Mouse (Mus musculus) erythroid progenitor cell, adult 5-6 weeks (primary cell): ENCODE data around the gene Hnrnpab. TPM values are rescaled to one million over a fixed set of nuclear protein-coding genes. Genes with fewer than 3 reads are reported as not detected.
"Not testable (repeated sequence)": the region's sequence is repeated elsewhere in the genome, so short reads cannot be mapped to it uniquely, and the experiment has no call there.

ENCODE experiments used
- ATAC-seq: replicated peaks from 2 replicates; pipeline ENCODE4 v1.8.0; 2016; ENCODE audit warnings: moderate number of reproducible peaks, mild to moderate bottlenecking, moderate TSS enrichment, inconsistent platforms; ENCODE audit not compliant: poor library complexity, low FRiP score, severe bottlenecking
- total RNA-seq, 2 experiments: library from RNA; stranded (forward) in 1 of 2; stranded (reverse) in 1 of 2; fragments of 150-400 nt in 1 of 2; fragments of 186-747, 209-891 nt in 1 of 2; gene quantifications; 2 replicates each; pipeline versions ENCODE4 v1.2.3 to v1.2.4; 2015 to 2017; ENCODE audit warnings: low replicate concordance in 2 of 2

The Hnrnpab gene
- total RNA-seq, 2 experiments from 2014 or later, result 265 to 505 TPM

DNA sequence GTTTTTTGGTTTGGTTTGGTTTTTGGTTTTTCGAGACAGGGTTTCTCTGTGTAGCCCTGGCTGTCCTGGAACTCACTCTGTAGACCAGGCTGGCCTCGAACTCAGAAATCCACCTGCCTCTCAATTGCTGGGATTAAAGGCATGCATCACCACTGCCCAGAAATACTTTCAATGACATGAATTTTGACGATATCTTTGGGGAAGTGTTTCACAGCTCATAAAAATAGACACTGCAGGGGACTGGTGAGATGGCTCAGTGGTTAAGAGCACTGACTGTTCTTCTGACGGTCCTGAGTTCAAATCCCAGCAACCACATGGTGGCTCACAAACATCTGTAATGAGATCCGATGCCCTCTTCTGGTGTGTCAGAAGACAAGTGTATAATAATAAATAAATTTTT lies 3.3 kb upstream of the Hnrnpab start:
- not testable (repeated sequence) for ATAC-seq

DNA sequence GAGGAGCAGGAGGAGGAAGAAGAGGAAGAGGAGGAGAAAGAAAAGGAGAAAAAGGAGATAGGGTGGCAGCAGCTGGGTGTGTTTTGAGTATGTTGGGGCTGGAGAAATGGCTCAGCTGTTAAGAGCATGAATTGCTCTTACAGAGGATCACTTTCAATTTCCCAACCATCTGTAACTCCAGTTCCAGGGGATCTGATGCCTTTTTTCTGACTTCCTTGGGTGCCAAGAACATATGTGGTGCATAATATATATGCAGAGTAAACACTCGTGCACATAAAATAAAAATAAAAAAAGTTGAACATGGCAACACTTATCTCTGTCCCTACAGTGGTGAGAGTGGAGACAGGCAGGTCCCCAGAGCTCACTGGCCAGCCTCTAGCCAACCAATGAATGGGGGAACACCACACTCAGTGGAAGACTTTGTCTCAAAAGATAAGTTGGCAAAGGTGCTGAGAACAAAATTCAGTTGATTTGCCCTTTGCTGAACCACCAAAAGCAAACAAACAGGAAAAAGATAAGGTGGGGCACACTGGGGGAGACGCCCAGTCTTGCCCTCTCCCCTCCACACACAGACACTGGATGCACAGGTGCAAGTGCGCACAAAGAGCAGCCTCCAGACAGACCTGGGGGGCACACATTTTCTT lies 2.7 kb upstream of the Hnrnpab start:
- peak; percentile 11; the same call in 1 of the 2 replicates for ATAC-seq

- peak; percentile 58 for ATAC-seq
These were observed 570 bp upstream of the Hnrnpab start for GRCm38 (mm10) chr11:51607096-51607738.

- peak; percentile 85 for ATAC-seq
These were observed 823 bp downstream of the Hnrnpab start for GRCm38 (mm10) chr11:51605602-51606446.

DNA sequence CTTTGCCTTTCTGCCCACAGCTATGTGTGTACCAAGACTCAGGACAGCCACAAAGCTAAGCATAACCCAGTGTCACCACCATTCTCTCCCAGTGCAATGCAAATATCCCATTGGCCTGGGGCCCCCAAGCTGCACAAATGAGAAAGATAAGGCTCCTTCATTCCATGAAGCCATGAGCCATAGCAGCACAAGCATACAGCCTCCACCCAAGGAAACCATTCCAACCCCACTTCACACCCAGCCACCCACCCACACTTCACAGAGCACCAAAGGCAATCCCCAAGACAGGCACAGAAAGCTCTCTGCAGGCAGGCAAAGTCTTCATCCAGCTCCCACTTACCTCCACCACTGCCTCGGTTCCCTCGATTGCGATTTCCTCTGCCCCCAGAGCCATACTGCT lies 4.4 kb downstream of the Hnrnpab start:
- ATAC-seq, result no peak

- ATAC-seq, result no peak
These were observed 9.1 kb downstream of the Hnrnpab start for GRCm38 (mm10) chr11:51597553-51597952.

DNA sequence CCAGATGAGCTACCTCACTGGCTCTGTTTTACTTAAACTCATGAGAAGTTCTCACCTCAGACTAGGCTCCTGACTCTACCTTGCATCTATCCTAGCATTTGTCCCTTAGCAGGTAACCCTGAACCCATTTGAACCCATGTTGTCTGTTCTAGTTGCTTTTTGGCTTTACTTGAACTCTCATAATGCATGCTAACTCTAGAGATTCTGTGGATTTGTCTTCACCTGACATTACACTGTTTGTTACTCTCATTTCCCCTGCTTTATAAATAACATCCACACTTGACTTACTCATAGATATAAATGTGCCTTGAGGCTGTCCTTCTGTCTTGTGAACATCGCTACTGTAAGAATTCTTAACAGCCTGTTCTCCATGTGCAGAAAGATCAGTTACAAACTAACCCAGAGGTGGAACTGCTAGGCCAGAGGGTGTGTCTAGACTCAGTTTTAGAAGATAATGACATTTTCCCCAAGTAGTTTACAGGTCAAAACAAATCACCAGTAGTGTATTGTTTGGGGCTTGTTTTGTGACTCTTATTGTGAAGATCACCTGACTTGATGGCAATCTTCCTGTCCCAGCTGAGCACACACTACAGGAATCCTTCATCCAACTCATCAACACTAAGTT lies 11.1 kb downstream of the Hnrnpab start:
- ATAC-seq, result no peak

- no peak for ATAC-seq
These were observed 11.8 kb downstream of the Hnrnpab start for GRCm38 (mm10) chr11:51594715-51595350.

DNA sequence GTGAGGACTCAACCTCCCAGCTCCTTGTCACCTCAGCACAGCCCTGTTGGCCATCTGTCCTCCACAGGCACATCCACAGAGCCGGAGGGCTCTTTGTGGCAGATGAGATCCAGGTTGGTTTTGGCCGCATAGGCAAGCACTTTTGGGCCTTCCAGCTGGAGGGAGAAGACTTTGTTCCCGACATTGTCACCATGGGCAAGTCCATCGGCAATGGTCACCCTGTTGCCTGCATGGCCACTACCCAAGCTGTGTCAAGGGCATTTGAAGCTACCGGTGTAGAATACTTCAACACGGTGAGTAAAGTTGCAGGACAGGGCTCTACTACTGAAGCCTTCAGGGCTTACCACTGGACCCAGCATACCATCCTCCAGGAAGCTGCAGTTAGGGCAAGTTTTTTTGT lies 12.8 kb downstream of the Hnrnpab start:
- ATAC-seq, result no peak

DNA sequence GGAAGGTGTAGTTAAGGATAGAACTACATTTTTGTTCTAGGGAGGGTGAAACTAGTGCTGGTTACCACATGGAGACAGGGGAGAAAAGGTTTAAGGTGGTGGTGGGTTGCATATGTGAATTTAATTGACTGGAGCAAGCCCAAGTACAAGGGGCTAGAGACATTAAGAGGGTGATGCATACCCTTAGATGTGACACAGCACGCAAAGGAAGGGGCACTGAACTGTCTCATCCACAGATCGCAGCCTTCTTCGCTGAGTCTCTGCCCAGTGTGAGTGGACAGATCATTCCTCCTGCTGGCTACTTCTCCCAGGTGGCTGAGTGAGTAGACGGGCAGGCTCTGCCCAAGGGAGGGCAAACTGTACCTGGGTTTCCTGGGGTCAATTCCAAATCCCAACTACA lies 13.3 kb downstream of the Hnrnpab start:
- ATAC-seq, result no peak

DNA sequence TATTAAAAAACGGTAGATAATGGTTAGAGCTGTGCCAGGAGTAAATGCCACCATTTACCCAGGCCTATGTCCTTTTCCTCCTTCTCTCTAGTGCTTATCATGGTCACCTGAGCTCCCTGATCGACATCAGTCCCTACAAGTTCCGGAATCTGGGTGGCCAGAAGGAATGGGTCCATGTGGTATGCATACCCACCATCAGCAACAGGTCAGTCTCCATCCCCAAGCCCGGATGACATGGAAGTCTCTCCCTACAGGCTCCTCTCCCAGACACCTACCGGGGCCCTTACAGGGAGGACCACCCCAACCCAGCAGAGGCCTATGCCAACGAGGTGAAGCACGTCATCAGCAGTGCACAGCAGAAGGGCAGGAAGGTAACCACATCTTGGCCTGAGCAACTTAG lies 14.7 kb downstream of the Hnrnpab start:
- no peak for ATAC-seq

DNA sequence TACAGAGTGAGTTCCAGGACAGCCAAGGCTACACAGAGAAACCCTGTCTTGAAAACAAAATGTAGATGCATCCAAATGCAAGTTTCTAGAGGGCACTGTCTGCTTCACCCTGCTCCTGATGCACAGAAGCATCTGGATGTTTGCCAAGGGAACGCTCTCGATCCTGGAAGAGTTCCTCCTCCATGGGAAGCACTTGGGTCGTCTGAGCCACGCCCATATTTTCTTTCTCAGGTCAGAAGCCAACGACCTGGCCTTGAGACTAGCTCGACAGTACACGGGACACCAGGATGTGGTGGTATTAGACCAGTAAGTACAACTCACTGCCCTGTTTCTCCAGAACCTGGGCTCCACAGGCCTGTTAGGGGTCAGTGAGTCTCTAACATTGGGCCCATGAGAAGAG lies 15.5 kb downstream of the Hnrnpab start:
- ATAC-seq, result no peak

- ATAC-seq, result no peak
These were observed 16.6 kb downstream of the Hnrnpab start for GRCm38 (mm10) chr11:51590002-51590401.

- no peak for ATAC-seq
These were observed 17.8 kb downstream of the Hnrnpab start for GRCm38 (mm10) chr11:51588833-51589232.

DNA sequence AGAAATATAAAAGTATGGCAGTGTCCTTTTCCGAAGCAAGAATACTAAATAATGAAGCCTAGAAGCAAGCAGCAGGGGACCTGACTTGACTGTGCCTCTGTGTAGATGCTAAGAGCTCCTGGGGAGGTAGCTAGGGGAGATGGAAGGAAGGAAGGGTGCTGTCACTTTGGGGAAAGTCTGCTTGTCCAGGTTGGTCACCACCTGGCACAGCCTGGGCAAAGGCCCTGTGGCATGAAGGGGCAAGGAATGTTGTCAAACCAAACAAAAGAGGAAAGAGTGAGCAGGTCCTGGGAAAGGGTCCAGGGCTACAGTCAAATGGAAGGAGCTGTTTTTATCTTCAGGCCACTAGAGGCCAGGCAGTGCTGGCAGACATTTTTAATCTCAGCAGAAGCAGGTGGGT lies 19.6 kb downstream of the Hnrnpab start:
- ATAC-seq, result no peak

DNA sequence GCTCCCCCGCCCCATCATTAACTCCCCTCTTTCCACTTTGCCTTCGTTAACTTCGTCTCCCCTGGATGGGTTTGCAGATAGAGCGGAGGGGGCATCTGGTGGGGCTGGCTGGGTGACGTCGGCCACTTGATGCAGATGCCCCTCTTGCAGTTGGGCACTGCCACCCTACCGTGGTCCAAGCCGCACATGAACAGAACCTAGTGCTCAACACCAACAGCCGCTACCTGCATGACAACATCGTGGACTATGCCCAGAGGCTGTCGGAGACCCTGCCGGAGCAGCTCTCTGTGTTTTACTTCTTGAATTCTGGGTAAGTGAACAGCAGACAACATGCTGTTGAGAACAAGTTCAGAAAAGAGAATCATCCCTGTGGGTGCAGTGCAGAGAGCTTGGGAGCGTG lies 20.2 kb downstream of the Hnrnpab start:
- ATAC-seq, result no peak

DNA sequence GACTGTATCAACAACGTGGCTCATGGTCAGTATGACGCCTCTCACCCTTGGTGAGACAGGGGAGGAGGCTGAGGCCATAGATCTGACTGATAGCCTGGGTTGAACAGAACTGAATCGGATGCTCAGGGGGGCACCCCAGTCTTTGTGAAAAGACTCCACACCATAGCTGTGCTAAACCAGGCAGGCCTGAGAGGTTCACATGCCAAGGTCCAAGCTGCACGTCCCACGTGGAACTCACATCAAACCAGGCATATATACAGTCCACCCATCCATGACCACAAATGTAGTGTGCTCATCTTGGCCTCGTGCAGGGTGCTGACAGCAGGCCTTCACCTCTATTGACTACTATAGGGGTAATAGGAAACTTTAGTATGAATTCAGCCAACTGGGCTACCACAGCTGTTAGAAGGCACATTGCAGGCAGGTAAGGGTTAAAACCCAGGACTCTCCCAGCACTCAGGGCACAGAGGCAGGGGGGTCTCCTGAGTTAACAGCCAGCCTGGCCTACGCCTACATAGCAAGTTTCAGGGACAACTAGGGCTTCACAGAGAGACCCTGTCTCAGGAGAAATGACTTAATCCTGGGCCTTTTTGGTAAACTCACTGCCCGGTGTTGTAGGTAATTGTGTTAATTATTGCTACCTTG lies 20.9 kb downstream of the Hnrnpab start:
- no peak for ATAC-seq

- peak; percentile 93 for ATAC-seq
These were observed 22.0 kb downstream of the Hnrnpab start, which contains the start of gene Phykpl for GRCm38 (mm10) chr11:51584431-51585248. TSS of gene Phykpl (plus strand) at chr11:51584757.

DNA sequence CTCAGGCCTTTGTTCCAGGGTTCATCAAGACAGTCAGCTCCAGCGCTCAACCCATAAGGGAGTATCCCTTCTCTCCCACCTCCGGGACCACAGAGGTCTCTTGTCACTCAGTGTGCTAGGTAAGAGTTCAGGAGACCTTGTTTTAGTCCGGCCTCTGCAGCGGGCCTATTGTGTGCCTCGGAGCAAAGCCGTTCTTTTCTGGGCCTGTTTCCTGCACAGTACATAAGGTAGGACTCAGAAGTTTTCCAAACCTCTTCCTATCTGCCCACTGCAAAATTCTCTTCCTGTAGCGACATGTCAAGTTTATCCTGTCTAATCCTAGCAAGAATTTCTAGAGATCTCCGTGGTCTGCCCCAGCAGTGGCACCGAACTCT lies 22.6 kb downstream of the Hnrnpab start:
- ATAC-seq, result peak; percentile 25
